Mouse (Mus musculus) olfactory bulb, adult 2 months (tissue): Measurements from ENCODE around the gene Tmem51.

Experiments
- CTCF ChIP-seq: fragments of 200-500 bp; IDR thresholded peaks from 2 replicates; pipeline ENCODE4 v1.5.1; 2012; ENCODE audit warnings: low read depth, mild to moderate bottlenecking, low read length, moderate library complexity; ENCODE audit not compliant: insufficient read depth
- POLR2A ChIP-seq: fragments of 200-500 bp; IDR thresholded peaks from 2 replicates; pipeline ENCODE4 v1.6.1; 2012; ENCODE audit warnings: mild to moderate bottlenecking, low read depth, low read length, moderate library complexity; ENCODE audit not compliant: insufficient read depth

DNA sequence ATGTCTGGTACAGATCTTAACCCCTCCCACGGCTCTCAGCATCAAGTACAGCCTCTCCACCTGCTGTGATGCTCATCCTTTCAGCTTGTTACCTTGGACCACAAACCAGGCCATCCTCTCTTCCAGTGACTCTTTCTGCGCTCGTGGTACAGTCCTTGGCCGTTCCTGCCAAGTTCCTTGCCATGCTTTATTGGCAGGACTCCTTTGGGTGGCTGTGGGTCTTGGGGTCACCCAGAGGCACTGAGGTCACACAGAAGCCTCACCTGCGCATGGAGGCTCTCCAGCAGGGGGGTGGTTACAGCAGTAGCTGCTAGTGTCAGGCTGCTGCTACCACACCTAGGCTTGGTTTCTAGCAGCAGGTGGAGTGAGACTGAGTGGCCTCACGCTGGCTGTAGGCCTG, 5.9 kb upstream of the Tmem51 start:
- no peak for TF ChIP-seq CTCF
- TF ChIP-seq POLR2A, result no peak
